Mouse (Mus musculus) intestine, embryonic 16.5 days (tissue): ENCODE data around the gene Snx17. TPM values are rescaled to one million over a fixed set of nuclear protein-coding genes. Genes with fewer than 3 reads are reported as not detected.

Source experiments
- ATAC-seq: fragments of 200-750 bp; cut with Nextera tagmentation; 2 replicates; pipeline ENCODE4 v1.8.0; 2017; ENCODE audit warnings: moderate TSS enrichment, moderate library complexity
- H3K27ac ChIP-seq: fragments of 300-500 bp; sonication (generic); 2 replicates; pipeline ENCODE4 v1.5.1; 2014; ENCODE audit warnings: mild to moderate bottlenecking, low read length
- H3K27me3 ChIP-seq: fragments of 300-500 bp; sonication (generic); replicated peaks from 2 replicates; pipeline ENCODE4 v1.6.1; 2014; ENCODE audit warnings: low read length, control low read depth, mixed read lengths; ENCODE audit not compliant: control insufficient read depth, insufficient read depth
- H3K36me3 ChIP-seq: fragments of 300-500 bp; sonication (generic); 2 replicates; pipeline ENCODE4 v1.6.1; 2014; ENCODE audit warnings: low read length, control low read depth; ENCODE audit not compliant: control insufficient read depth, insufficient read depth
- H3K4me1 ChIP-seq: fragments of 300-500 bp; sonication (generic); 2 replicates; pipeline ENCODE4 v1.6.1; 2014; ENCODE audit warnings: low read length, control low read depth, mixed read lengths; ENCODE audit not compliant: control insufficient read depth, insufficient read depth
- H3K4me2 ChIP-seq: fragments of 300-500 bp; sonication (generic); 2 replicates; pipeline ENCODE4 v1.6.1; 2014; ENCODE audit warnings: low read depth, low read length, control low read depth
- H3K4me3 ChIP-seq: fragments of 300-500 bp; sonication (generic); 2 replicates; pipeline ENCODE4 v1.5.1; 2014; ENCODE audit warnings: mild to moderate bottlenecking, low read length
- H3K9ac ChIP-seq: fragments of 300-500 bp; sonication (generic); 2 replicates; pipeline ENCODE4 v1.6.1; 2014; ENCODE audit warnings: low read depth, low read length
- H3K9me3 ChIP-seq: fragments of 300-500 bp; sonication (generic); 2 replicates; pipeline ENCODE4 v1.6.1; 2016; ENCODE audit warnings: low read length, control low read depth; ENCODE audit not compliant: control insufficient read depth
- WGBS: fragments of 180-500 bp; shearing (Covaris S2); extraction: QIAGEN DNeasy Blood & Tissue Kit; methylation state at CpG from one replicate; pipeline ENCODE4 v1.1.7; 2014; 5-methylcytosine and 5-hydroxymethylcytosine counted together
- polyA plus RNA-seq: library from polyadenylated mRNA; unstranded; fragments of >200 nt; fragmentation: Nextera tagmentation; extraction: Ambion mirVana; gene quantifications from 2 replicates; pipeline ENCODE4 v1.2.1, GENCODE M21; 2015

The Snx17 gene
- polyA plus RNA-seq = 143 and 149 TPM in 2 replicates

DNA sequence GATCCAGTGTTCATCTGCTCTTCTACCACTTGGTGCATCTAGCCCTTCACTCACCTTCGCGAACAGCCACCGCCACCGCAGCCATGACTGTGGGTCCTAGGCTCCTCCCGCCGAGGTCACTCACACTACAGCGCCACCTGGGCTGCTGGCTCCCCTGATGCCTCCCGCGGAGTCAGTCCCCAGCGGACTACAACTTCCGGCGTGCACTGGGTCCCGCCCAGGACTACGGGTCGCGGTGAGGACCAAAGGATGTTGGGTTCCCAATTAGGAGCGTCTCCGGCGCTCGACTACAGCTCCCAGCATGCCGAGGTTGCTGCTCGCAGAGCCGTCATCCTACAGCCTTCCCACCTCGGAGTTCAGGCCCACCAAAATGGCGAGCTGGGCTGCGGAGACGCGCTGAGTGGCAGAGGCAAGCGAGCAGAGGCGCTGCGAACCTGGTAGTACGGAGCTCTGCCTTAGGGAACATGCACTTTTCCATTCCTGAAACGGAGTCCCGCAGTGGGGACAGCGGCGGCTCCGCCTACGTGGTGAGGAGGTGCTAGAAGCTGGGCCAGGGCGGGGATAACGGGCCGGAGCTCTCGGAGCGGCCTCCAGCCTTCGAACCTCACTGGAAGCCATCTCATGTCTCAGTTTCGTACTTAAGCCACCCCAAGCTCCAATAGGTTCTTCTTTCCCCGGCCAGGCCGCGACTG lies at the start of gene Snx17, which contains the start of gene Eif2b4:
Gene Snx17 (plus strand): TSS at position 289 of the 692 bp plus-strand sequence.
Gene Eif2b4 (minus strand): TSS at position 492 of the 692 bp plus-strand sequence.
- peaks cover 33% of the 10 kb centered on the region for H3K36me3 ChIP-seq

DNA sequence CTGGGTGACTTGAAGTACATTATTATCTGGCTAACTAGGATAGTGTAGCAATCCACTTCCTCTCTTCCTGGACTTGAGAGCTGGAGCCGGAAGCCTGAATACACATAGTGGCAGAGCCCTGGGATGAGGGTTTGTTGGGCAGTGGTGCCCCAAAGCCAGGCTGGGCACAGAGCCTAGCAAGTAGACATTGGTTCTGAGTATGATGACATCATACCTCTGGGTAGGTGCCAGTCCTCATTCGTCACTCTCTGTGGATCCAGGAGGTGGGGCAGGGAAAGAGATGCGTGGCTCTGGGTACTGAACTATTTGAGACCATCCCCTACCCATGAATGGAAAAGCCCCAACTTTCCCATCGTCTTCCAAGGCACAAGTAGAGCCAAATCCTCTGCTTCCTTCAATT lies 43.2 kb upstream of the Snx17 start:
- H3K9ac ChIP-seq = no peak overlapping the region
- WGBS = 86% methylated on average over 4 of the region's 4 CpGs
- no peak overlapping the region for H3K27ac ChIP-seq
- H3K4me1 ChIP-seq = peaks cover 6% of the 10 kb centered on the region
- no peak overlapping the region for H3K4me2 ChIP-seq
- no peaks in the 10 kb centered on the region for H3K27me3 ChIP-seq
- H3K36me3 ChIP-seq = no peaks in the 10 kb centered on the region; the same call in 1 of the 2 replicates
- ATAC-seq = no peak
- no peaks in the 10 kb centered on the region for H3K9me3 ChIP-seq
- H3K4me3 ChIP-seq = no peak overlapping the region

More for the DNA sequence above, at the start of gene Snx17, which contains the start of gene Eif2b4:
- H3K4me3 ChIP-seq = peak within 1 kb of the TSS; percentile 71
- under 1% methylated on average over 48 of the region's 48 CpGs for WGBS
- peak within 1 kb of the TSS; percentile 88 for H3K9ac ChIP-seq
- peaks cover 23% of the 10 kb centered on the region for H3K4me1 ChIP-seq
- peak; percentile 98 for ATAC-seq
- H3K27ac ChIP-seq = peak within 1 kb of the TSS; percentile 88
- no peaks in the 10 kb centered on the region for H3K9me3 ChIP-seq
- no peaks in the 10 kb centered on the region for H3K27me3 ChIP-seq
- peak within 1 kb of the TSS; percentile 87 for H3K4me2 ChIP-seq

DNA sequence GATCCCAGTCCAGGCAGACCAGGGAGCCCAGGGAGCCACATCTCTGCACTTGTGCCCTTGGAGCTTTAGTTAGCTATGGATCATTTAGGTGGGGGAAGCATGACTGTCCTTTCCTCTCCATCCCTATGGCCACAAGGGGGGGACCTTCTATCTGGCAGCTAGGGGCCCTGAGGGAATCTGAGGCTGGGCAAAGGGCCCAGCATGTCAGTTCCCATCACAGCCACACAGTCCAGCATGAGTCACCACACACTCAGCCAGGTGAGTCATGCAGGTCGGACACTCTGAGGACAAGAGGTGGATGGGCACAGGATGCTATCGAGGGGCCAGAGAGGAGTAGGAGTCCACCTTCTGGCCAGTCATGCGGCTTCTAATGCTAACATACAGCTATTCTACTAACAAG lies 41.3 kb upstream of the Snx17 start:
- no peak overlapping the region for H3K4me2 ChIP-seq
- WGBS = 85% methylated on average over 3 of the region's 3 CpGs
- no peaks in the 10 kb centered on the region for H3K9me3 ChIP-seq
- no peak overlapping the region for H3K9ac ChIP-seq
- H3K36me3 ChIP-seq = no peaks in the 10 kb centered on the region; the same call in 1 of the 2 replicates
- H3K27me3 ChIP-seq = no peaks in the 10 kb centered on the region
- no peak for ATAC-seq
- peaks cover 6% of the 10 kb centered on the region for H3K4me1 ChIP-seq
- H3K27ac ChIP-seq = no peak overlapping the region
- H3K4me3 ChIP-seq = no peak overlapping the region

DNA sequence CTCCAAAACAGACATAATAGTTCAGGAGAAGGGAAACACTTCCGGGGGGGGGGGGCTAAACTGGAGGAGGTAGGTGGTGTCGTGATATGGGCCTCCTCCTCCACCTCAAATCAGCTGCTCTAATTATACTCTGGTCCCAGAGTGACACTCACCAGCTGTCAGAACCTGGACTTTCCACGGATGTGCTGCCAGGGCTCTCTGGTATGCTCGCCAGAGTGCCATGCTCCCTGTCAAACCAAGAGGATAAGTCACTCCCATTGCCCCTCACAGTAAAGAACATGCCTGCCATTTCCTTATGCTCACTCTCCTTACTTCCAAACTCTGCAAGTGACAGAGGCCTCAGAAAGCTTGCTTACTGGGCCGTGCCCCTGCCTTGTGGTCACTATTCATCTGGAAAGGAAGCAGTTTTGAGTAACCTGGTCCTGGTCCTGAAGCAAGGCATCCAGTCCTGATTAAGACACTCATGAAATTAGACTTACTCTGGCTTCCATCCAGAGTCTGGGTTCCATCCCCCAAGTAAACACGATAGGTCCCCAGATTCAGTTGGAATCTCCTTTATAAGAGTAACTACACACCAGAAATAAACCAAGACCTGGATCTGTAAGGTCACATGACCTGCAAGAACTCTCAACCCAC lies 39.4 kb upstream of the Snx17 start:
- Histone ChIP-seq H3K27me3 (no peaks in the 10 kb centered on the region), H3K4me3 (peak overlapping the region; percentile 73), H3K4me2 (peak overlapping the region; percentile 86), H3K27ac (peak overlapping the region; percentile 50), H3K36me3 (peaks cover 13% of the 10 kb centered on the region), H3K9me3 (no peaks in the 10 kb centered on the region), H3K4me1 (peaks cover 6% of the 10 kb centered on the region), H3K9ac (peak overlapping the region; percentile 81)
- peak; percentile 30 for ATAC-seq
- WGBS = 17% methylated on average over 6 of the region's 6 CpGs

DNA sequence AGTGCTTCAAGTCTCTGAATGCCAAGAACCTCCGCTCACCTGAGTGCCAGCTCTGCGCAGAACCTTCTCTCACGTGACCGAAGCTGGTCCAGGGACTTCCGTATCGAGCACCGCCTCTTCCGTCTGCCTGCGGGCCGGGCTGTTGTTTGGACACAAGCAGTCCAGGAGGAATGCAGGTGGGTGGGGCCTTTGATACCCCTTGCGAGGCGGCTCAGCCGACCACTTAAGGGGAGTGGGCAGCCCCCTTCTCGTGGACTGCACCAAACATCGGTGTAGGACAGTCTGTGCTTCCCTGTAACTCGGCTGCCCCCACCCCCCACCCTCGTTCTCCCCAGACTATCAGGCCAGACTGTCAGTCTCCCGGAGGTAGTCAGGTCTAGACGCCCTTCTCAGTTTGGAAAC lies 38.9 kb upstream of the Snx17 start, which contains the start of gene Mpv17:
Gene Mpv17 (minus strand): TSS at position 100 of the 402 bp plus-strand sequence.
- under 1% methylated on average over 19 of the region's 19 CpGs for WGBS
- Histone ChIP-seq H3K36me3 (peaks cover 13% of the 10 kb centered on the region), H3K4me3 (peak within 1 kb of the TSS; percentile 73), H3K4me2 (peak within 1 kb of the TSS; percentile 86), H3K9ac (peak within 1 kb of the TSS; percentile 81), H3K27ac (peak within 1 kb of the TSS; percentile 50), H3K27me3 (no peaks in the 10 kb centered on the region), H3K4me1 (peaks cover 6% of the 10 kb centered on the region), H3K9me3 (no peaks in the 10 kb centered on the region)
- peak; percentile 96 for ATAC-seq

DNA sequence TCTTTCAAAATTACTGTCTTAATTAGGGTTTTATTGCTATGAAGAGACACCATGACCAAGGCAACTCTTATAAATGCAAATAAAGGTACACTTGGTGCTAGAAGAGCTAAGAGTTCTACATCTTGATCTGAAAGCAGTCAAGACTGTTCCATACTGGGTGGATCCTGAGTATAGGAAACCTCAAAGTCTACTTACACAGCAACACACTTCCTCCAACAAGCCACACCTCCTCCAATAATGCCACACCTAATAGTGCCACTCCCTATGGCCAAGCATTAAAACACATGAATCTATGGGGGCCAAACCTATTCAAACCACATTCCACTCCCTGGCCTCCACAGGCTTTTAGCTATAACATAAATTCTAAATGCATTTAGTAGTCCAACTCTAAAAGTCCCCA lies 30.6 kb upstream of the Snx17 start:
- Histone ChIP-seq H3K4me1 (no peaks in the 10 kb centered on the region), H3K4me3 (no peak overlapping the region), H3K36me3 (peaks cover 30% of the 10 kb centered on the region), H3K27me3 (no peaks in the 10 kb centered on the region), H3K9me3 (no peaks in the 10 kb centered on the region), H3K27ac (no peak overlapping the region), H3K4me2 (no peak overlapping the region), H3K9ac (no peak overlapping the region)
- peak; percentile 44; the same call in 1 of the 2 replicates for ATAC-seq

DNA sequence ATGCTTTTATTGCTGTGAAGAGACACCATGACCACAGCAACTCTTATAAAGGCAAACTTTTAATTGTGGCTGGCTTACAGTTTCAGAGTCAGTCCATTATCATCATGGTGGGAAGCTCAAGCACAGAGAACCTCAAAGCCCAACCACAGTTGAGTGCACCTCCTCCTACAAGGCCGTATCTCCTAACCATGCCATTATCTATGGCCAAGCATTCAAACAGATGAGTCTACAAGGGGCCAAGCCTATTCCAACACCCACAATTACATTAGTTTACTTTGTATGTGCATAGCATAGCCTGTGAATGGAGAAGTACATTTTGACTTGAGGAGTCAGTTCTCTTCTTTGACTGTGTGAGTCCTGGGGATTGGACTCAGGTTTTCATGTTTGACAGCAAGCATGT lies 28.1 kb upstream of the Snx17 start:
- ATAC-seq = no peak
- Histone ChIP-seq H3K4me2 (no peak overlapping the region), H3K9me3 (no peaks in the 10 kb centered on the region), H3K9ac (no peak overlapping the region), H3K27ac (no peak overlapping the region), H3K4me1 (no peaks in the 10 kb centered on the region), H3K4me3 (no peak overlapping the region), H3K27me3 (no peaks in the 10 kb centered on the region), H3K36me3 (peaks cover 32% of the 10 kb centered on the region)
- WGBS = 88% methylated on average over 1 of the region's 1 CpGs

DNA sequence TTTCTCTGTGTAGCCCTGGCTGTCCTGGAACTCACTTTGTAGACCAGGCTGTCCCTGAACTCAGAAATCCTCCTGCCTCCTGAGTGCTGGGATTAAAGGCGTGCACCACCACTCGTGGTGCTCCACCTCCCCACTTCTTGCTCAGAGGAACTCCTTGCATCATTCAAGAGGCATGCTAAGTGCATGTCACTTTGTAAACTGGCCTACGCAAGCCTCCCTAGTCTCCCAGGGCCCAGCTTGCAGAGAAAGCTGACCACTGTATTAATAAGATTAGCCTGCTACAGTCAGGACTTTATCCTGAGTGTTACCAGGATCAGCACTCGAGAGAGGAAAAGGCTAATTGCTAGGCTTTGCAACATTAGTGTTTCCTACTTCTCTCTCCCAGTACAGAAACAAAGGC lies 24.4 kb upstream of the Snx17 start:
- ATAC-seq = no peak
- no peak overlapping the region for H3K27ac ChIP-seq
- no peaks in the 10 kb centered on the region for H3K4me1 ChIP-seq
- WGBS = 91% methylated on average over 4 of the region's 4 CpGs
- no peak overlapping the region for H3K4me2 ChIP-seq
- no peak overlapping the region for H3K9ac ChIP-seq
- H3K27me3 ChIP-seq = no peaks in the 10 kb centered on the region
- peaks cover 35% of the 10 kb centered on the region for H3K36me3 ChIP-seq
- no peaks in the 10 kb centered on the region for H3K9me3 ChIP-seq
- no peak overlapping the region for H3K4me3 ChIP-seq

DNA sequence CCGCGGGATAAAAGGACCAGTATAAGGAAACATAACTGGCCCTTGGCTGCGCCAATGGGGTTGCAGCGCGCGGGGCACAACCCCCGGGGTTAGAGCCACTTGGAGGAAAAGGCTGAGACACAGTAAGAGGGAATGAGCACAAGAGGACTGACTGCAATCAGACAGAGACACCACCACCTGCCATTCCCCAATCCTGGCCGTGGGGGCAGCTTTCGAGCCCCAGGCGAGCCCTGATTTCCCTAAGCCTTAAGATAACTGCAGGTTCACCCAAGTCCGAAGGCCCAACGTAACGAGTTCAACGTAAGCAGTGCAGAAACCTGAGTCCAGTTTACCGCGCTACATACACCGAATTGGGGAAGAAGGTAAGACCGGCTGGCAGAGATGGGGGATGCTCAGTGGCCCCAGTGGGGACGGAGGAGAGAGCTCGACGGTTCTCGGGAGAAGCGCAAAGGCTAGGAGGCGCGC lies 13.7 kb upstream of the Snx17 start:
- H3K4me1 ChIP-seq = 0 out of 2 replicates have a peak, but pooled peaks cover 3% of the 10 kb centered on the region
- WGBS = under 1% methylated on average over 25 of the region's 25 CpGs
- no peaks in the 10 kb centered on the region for H3K9me3 ChIP-seq
- peak overlapping the region; percentile 85 for H3K9ac ChIP-seq
- H3K36me3 ChIP-seq = no peaks in the 10 kb centered on the region
- peak; percentile 70 for ATAC-seq
- peak overlapping the region; percentile 91 for H3K4me3 ChIP-seq
- H3K27me3 ChIP-seq = no peaks in the 10 kb centered on the region
- H3K4me2 ChIP-seq = peak overlapping the region; percentile 84
- peak overlapping the region; percentile 99 for H3K27ac ChIP-seq
